Mouse (Mus musculus): Measurements from ENCODE around the gene Ushbp1. TPM values are rescaled to one million over a fixed set of nuclear protein-coding genes. Genes with fewer than 3 reads are reported as not detected.

The Ushbp1 gene
- polyA plus RNA-seq, 1 experiment from 2014 or later: 20.6 TPM

DNA sequence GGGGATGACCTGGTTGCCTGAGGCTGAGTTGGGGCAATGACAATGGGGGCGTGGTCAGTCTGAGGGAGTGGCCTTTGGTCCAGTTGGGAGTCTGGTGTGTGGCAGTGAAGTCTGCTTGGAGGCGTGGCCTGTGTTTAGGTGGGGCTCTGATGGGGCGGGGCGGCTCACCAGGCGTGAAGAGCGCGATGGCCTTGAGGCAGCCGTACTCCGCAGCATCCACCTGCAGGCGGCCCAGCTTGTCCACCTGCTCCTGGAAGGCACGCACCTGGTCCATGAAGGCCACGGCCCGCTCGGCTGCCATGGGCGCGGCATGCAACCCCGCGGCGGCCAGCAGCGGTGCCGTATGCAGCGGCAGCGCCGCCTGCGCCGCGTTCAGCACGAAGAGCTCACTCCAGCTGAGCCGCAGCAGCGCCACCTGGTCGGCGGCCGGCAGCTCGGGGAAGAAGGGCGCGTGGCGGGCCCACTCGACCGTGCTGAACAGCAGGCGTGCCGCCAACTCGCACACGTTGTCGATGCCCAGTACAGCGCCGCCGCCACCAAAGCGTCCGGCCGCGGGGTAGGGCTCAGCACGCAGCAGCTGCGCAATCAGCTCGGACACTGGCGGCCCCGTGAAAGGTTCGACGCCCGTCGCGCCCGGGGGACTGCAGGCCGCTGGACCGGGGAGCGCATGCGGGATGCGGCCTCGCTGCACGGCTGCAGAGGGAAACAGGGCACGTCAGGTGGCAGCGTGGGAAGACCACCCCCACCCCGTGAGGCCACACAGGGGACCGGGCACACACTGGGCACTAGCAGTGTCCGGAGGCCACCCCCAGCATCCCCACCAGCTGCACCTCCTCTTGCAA is 19.8 kb downstream of the Ushbp1 start:
- no peaks in the 10 kb centered on the region for H3K27me3 ChIP-seq (ENCODE audit: control insufficient read depth, insufficient read depth, low read length)
- peak overlapping the region; percentile 28 for H3K4me3 ChIP-seq (ENCODE audit: low read length)
- WGBS: 15% methylated on average over 72 of the region's 74 CpGs
- 0 out of 2 replicates have a peak overlapping the region, but pooled peaks have one; percentile 22 for H3K9ac ChIP-seq (ENCODE audit: low read length)
- H3K9me3 ChIP-seq (replicated peaks; ENCODE audit: control insufficient read depth, low read length): no peaks in the 10 kb centered on the region
- H3K4me2 ChIP-seq (ENCODE audit: low read depth, low read length): peak overlapping the region; percentile 57
- peaks cover 31% of the 10 kb centered on the region for H3K4me1 ChIP-seq (ENCODE audit: control insufficient read depth, insufficient read depth, low read length)
- H3K36me3 ChIP-seq (ENCODE audit: control insufficient read depth, insufficient read depth): peaks cover 17% of the 10 kb centered on the region
- H3K27ac ChIP-seq (ENCODE audit: low read length): no peak overlapping the region; the same call in 1 of the 2 replicates
- no peak for ATAC-seq (replicated peaks; ENCODE audit: extremely low read depth, insufficient read depth, low FRiP score)

DNA sequence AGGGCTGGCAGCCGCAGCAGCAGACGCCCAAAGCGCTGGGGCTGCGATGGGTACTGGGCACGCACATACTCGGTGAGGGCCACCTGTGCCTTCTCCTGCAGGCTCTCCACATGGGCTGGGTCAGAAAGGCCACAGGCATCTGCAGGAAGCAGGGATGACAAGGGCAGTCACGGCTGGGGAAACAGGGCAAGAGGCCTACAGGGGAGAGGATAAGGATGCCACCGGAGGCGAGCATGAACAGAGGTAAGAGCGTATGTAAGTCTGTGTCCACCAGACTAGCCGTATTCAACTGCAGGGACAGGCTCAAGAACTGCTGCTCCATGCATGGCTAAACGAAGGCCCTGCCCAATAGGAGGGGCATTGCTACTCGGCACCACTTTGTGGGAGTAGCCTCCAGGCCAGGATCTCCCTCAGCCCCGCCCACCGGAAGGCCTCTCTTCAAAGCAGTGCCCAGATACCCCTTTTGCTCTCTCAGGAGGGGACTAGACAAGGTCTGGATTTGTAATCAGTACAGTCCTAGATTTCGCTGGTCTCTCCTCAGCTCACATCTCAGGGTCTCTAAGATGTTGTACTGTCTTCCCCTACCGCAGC is 20.9 kb downstream of the Ushbp1 start:
- Histone ChIP-seq H3K27ac (ENCODE audit: low read length) (no peak overlapping the region), H3K4me1 (ENCODE audit: control insufficient read depth, insufficient read depth, low read length) (peaks cover 31% of the 10 kb centered on the region), H3K27me3 (ENCODE audit: control insufficient read depth, insufficient read depth, low read length) (no peaks in the 10 kb centered on the region), H3K4me2 (ENCODE audit: low read depth, low read length) (no peak overlapping the region), H3K36me3 (ENCODE audit: control insufficient read depth, insufficient read depth) (peaks cover 17% of the 10 kb centered on the region), H3K9ac (ENCODE audit: low read length) (no peak overlapping the region), H3K9me3 (replicated peaks; ENCODE audit: control insufficient read depth, low read length) (no peaks in the 10 kb centered on the region), H3K4me3 (ENCODE audit: low read length) (no peak overlapping the region)
- WGBS: 80% methylated on average over 17 of the region's 17 CpGs
- no peak for ATAC-seq (replicated peaks; ENCODE audit: extremely low read depth, insufficient read depth, low FRiP score)

DNA sequence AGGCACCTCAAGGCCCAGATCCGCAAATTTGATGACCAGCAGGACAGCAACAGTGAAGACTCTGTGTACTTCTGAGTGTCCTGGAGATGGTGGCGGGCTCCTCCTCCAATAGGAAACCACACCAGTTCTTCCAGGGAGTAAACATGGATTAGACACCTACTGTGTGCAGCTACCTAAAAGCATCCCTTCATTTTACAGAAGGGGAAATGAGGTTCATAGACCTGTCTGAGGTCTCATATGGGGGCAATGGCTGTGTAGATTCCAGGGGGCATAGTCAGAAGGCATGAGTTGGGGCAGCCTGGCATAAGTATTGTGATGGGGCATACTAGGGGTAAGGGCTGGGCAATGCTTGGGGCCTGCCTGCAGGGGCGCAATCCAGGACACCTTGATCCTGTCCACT is 22.6 kb downstream of the Ushbp1 start:
- peaks cover 21% of the 10 kb centered on the region for H3K36me3 ChIP-seq (ENCODE audit: control insufficient read depth, insufficient read depth)

DNA sequence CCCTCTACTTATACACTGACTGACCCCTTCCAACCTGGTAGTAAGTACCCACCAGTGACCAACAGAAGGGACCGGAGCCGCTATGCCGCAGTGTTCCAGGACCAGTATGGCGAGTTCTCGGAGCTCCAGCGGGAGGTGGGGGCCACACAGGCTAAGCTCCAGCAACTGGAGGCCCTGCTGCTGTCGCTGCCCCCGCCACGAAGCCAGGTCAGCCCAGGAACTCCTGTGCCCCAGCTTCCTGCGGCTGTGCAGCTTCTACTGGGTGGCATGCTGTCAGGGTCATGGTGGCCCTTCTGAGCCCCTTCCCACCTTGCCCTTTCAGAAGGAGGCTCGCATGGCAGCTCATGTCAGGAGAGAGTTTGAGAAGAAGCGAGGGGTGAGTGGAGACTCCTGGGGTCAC is 23.2 kb downstream of the Ushbp1 start:
- H3K4me2 ChIP-seq (ENCODE audit: low read depth, low read length): no peak overlapping the region
- H3K27ac ChIP-seq (ENCODE audit: low read length): no peak overlapping the region
- peaks cover 16% of the 10 kb centered on the region for H3K36me3 ChIP-seq (ENCODE audit: control insufficient read depth, insufficient read depth)
- no peaks in the 10 kb centered on the region for H3K9me3 ChIP-seq (replicated peaks; ENCODE audit: control insufficient read depth, low read length)
- WGBS: 88% methylated on average over 12 of the region's 12 CpGs
- ATAC-seq (replicated peaks; ENCODE audit: extremely low read depth, insufficient read depth, low FRiP score): no peak
- no peak overlapping the region for H3K9ac ChIP-seq (ENCODE audit: low read length)
- peaks cover 36% of the 10 kb centered on the region for H3K4me1 ChIP-seq (ENCODE audit: control insufficient read depth, insufficient read depth, low read length)
- no peak overlapping the region for H3K4me3 ChIP-seq (ENCODE audit: low read length)
- H3K27me3 ChIP-seq (ENCODE audit: control insufficient read depth, insufficient read depth, low read length): no peaks in the 10 kb centered on the region

More for the DNA sequence above, 22.6 kb downstream of the Ushbp1 start:
- Histone ChIP-seq H3K4me3 (ENCODE audit: low read length) (no peak overlapping the region), H3K9ac (ENCODE audit: low read length) (no peak overlapping the region), H3K27ac (ENCODE audit: low read length) (no peak overlapping the region), H3K4me2 (ENCODE audit: low read depth, low read length) (no peak overlapping the region), H3K4me1 (ENCODE audit: control insufficient read depth, insufficient read depth, low read length) (peaks cover 31% of the 10 kb centered on the region), H3K27me3 (ENCODE audit: control insufficient read depth, insufficient read depth, low read length) (no peaks in the 10 kb centered on the region), H3K9me3 (replicated peaks; ENCODE audit: control insufficient read depth, low read length) (no peaks in the 10 kb centered on the region)
- 92% methylated on average over 3 of the region's 3 CpGs for WGBS
- ATAC-seq (replicated peaks; ENCODE audit: extremely low read depth, insufficient read depth, low FRiP score): no peak

DNA sequence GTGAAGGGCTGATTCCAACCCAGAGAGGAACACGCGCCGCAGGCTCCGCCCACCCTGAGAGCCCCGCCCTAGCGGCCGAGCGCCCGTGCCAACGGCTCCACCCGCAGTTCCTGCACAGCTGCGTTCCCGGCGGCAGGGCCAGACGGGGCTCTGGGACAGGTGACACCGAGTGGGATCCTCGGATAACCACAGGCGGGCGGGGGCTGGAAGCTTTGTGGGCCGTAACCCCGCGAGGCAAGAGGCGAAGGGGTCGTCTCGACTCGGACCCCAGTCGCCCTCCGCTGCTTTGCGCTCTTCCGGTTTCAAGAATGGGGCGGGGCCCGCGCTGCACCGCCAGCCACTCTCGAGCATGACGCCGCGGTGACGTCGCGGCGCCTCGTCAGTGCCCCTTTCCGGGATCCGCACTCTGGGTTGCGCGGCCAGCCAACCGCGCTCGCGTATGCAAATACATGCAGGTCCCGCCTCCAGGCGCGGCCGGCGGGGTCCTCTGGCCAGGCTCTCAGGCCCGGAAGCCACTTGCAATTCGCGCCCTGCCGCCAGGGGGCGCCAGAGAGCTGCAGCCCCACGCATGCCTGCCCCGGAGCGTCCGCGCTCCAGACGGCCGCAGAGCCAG is 24.3 kb downstream of the Ushbp1 start, which contains the start of gene Ocel1:
Gene Ocel1, plus strand, starts transcription at position 63 of the 613 bp plus-strand sequence.
- peak within 1 kb of the TSS; percentile 85 for H3K9ac ChIP-seq (ENCODE audit: low read length)
- peak within 1 kb of the TSS; percentile 66 for H3K4me2 ChIP-seq (ENCODE audit: low read depth, low read length)
- peaks cover 32% of the 10 kb centered on the region for H3K4me1 ChIP-seq (ENCODE audit: control insufficient read depth, insufficient read depth, low read length)
- peaks cover 16% of the 10 kb centered on the region for H3K36me3 ChIP-seq (ENCODE audit: control insufficient read depth, insufficient read depth)
- WGBS: 1% methylated on average over 67 of the region's 68 CpGs
- peak within 1 kb of the TSS; percentile 87 for H3K4me3 ChIP-seq (ENCODE audit: low read length)
- H3K9me3 ChIP-seq (replicated peaks; ENCODE audit: control insufficient read depth, low read length): no peaks in the 10 kb centered on the region
- H3K27ac ChIP-seq (ENCODE audit: low read length): peak within 1 kb of the TSS; percentile 90
- H3K27me3 ChIP-seq (ENCODE audit: control insufficient read depth, insufficient read depth, low read length): no peaks in the 10 kb centered on the region
- ATAC-seq (replicated peaks; ENCODE audit: extremely low read depth, insufficient read depth, low FRiP score): peak; percentile 85

DNA sequence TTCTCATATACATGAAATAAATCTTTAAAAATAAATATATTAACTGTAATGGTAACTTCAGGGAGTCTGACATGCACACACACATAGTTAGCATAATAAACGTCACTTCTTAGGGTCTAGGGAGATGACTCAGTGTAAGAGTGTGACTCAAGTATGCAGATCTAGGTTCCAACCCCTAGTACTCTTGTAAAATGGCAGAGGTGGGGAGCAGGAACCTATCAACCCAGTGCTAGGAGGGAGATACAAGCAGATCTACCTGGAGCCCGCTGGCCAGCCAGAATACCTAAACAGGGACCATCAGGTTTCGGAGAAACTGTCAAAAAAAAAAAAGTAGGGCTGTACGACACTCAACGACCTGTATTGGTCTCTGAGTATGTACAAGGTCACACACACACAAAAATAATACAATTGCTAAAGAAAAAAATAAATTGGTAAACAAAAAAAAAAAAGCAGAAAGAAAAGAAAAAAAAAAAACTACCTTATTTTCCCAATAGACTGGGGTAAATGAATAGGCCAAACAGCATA is 24.8 kb downstream of the Ushbp1 start:
- WGBS: 15% methylated on average over 5 of the region's 5 CpGs
- ATAC-seq (replicated peaks; ENCODE audit: extremely low read depth, insufficient read depth, low FRiP score): no peak

DNA sequence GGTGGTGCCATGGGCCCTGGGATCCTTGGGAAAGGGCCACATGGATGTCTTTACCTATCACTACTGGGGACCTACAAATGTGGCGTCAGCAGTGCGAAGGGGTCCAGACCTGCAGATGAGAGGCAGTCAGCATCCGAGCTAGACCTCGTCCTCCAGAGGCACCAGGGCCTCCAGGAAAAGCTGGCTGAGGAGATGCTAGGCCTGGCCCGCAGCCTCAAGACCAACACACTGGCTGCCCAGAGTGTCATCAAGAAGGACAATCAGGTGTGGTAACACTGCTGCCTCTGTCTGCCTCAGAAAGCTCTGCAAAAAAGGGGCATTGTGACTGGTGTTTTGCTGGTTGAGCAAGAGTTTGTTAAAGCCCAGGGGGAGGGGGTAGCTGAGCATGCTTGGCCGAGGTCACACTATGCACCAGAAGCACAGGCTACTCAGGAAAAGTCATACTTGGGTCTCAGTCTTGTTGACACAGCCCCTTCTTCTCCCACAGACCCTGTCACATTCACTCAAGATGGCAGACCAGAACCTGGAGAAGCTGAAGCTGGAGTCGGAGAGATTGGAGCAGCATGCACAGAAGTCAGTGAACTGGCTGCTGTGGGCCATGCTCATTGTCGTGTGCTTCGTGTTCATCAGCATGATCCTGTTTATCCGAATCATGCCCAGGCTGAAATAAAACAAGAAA is 26.4 kb downstream of the Ushbp1 start:
- Histone ChIP-seq H3K4me1 (ENCODE audit: control insufficient read depth, insufficient read depth, low read length) (peaks cover 21% of the 10 kb centered on the region), H3K9ac (ENCODE audit: low read length) (no peak overlapping the region), H3K27ac (ENCODE audit: low read length) (no peak overlapping the region), H3K27me3 (ENCODE audit: control insufficient read depth, insufficient read depth, low read length) (no peaks in the 10 kb centered on the region), H3K4me3 (ENCODE audit: low read length) (no peak overlapping the region), H3K36me3 (ENCODE audit: control insufficient read depth, insufficient read depth) (peaks cover 10% of the 10 kb centered on the region), H3K9me3 (replicated peaks; ENCODE audit: control insufficient read depth, low read length) (no peaks in the 10 kb centered on the region), H3K4me2 (ENCODE audit: low read depth, low read length) (no peak overlapping the region)
- no peak for ATAC-seq (replicated peaks; ENCODE audit: extremely low read depth, insufficient read depth, low FRiP score)
- 94% methylated on average over 10 of the region's 10 CpGs for WGBS

More for the DNA sequence above, 24.8 kb downstream of the Ushbp1 start:
- Histone ChIP-seq H3K4me1 (ENCODE audit: control insufficient read depth, insufficient read depth, low read length) (peaks cover 28% of the 10 kb centered on the region), H3K4me3 (ENCODE audit: low read length) (peak overlapping the region; percentile 87), H3K36me3 (ENCODE audit: control insufficient read depth, insufficient read depth) (peaks cover 16% of the 10 kb centered on the region), H3K27ac (ENCODE audit: low read length) (peak overlapping the region; percentile 90), H3K4me2 (ENCODE audit: low read depth, low read length) (peak overlapping the region; percentile 66), H3K27me3 (ENCODE audit: control insufficient read depth, insufficient read depth, low read length) (no peaks in the 10 kb centered on the region), H3K9me3 (replicated peaks; ENCODE audit: control insufficient read depth, low read length) (no peaks in the 10 kb centered on the region), H3K9ac (ENCODE audit: low read length) (peak overlapping the region; percentile 85)

DNA sequence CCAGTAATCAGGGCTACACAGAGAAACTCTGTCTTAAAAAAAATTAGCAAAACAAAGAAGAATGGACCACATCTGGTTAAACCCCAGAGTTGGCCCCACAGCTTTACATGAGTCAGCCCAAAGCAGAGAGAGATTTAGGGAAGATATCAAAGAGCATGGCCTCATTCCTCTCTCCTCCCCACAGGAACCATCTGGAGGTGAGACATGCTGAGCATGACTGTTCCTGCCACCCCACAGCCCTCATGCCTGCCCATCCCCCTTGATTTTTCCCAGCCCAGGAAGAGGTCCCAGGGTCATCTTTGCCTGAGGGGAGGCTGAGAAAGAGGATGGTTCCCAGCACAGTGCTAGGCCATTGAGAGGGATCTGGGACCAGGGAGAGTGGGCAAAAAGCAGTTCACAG is 27.2 kb downstream of the Ushbp1 start:
- Histone ChIP-seq H3K4me3 (ENCODE audit: low read length) (no peak overlapping the region), H3K9ac (ENCODE audit: low read length) (peak overlapping the region; percentile 82; the same call in 1 of the 2 replicates), H3K27me3 (ENCODE audit: control insufficient read depth, insufficient read depth, low read length) (no peaks in the 10 kb centered on the region), H3K27ac (ENCODE audit: low read length) (no peak overlapping the region; the same call in 1 of the 2 replicates), H3K36me3 (ENCODE audit: control insufficient read depth, insufficient read depth) (peaks cover 3% of the 10 kb centered on the region; the same call in 1 of the 2 replicates), H3K9me3 (replicated peaks; ENCODE audit: control insufficient read depth, low read length) (no peaks in the 10 kb centered on the region), H3K4me1 (ENCODE audit: control insufficient read depth, insufficient read depth, low read length) (peaks cover 21% of the 10 kb centered on the region), H3K4me2 (ENCODE audit: low read depth, low read length) (peak overlapping the region; percentile 95; the same call in 1 of the 2 replicates)
- no peak for ATAC-seq (replicated peaks; ENCODE audit: extremely low read depth, insufficient read depth, low FRiP score)
